Mouse (Mus musculus) neural tube, embryonic 14.5 days (tissue): ENCODE measurements around the gene Itga1. TPM values are rescaled to one million over a fixed set of nuclear protein-coding genes. Genes with fewer than 3 reads are reported as not detected.

Experiments used
- ATAC-seq: fragments of 200-750 bp; cut with Nextera tagmentation; 2 replicates; pipeline ENCODE4 v1.8.0; 2017; ENCODE audit warnings: low read depth, mild to moderate bottlenecking, moderate TSS enrichment, moderate library complexity
- H3K27ac ChIP-seq: fragments of 300-500 bp; sonication (generic); 2 replicates; pipeline ENCODE4 v1.5.1; 2014; ENCODE audit warnings: low read depth, mild to moderate bottlenecking, control low read depth, low read length, moderate library complexity, mixed read lengths
- H3K27me3 ChIP-seq: fragments of 300-500 bp; sonication (generic); 2 replicates; pipeline ENCODE4 v1.6.1; 2014; ENCODE audit warnings: low read length; ENCODE audit not compliant: control insufficient read depth, insufficient read depth
- H3K36me3 ChIP-seq: fragments of 300-500 bp; sonication (generic); 2 replicates; pipeline ENCODE4 v1.6.1; 2014; ENCODE audit warnings: low read length, mixed read lengths; ENCODE audit not compliant: control insufficient read depth, insufficient read depth
- H3K4me1 ChIP-seq: fragments of 300-500 bp; sonication (generic); 2 replicates; pipeline ENCODE4 v1.6.1; 2014; ENCODE audit warnings: low read length; ENCODE audit not compliant: control insufficient read depth, insufficient read depth
- H3K4me2 ChIP-seq: fragments of 300-500 bp; sonication (generic); 2 replicates; pipeline ENCODE4 v1.6.1; 2014; ENCODE audit warnings: mild to moderate bottlenecking, low read depth, low read length, control low read depth
- H3K4me3 ChIP-seq: fragments of 300-500 bp; sonication (generic); 2 replicates; pipeline ENCODE4 v1.5.1; 2014; ENCODE audit warnings: low read depth, low read length, control low read depth, mixed read lengths
- H3K9ac ChIP-seq: fragments of 300-500 bp; sonication (generic); replicated peaks from 2 replicates; pipeline ENCODE4 v1.6.1; 2014; ENCODE audit warnings: low read depth, mild to moderate bottlenecking, control low read depth, low read length, mixed read lengths
- H3K9me3 ChIP-seq: fragments of 300-500 bp; sonication (generic); 2 replicates; pipeline ENCODE4 v1.6.1; 2016; ENCODE audit warnings: low read length; ENCODE audit not compliant: control insufficient read depth
- WGBS: fragments of 180-500 bp; shearing (Covaris S2); extraction: QIAGEN DNeasy Blood & Tissue Kit; methylation state at CpG from one replicate; pipeline ENCODE4 v1.1.7; 2014; 5-methylcytosine and 5-hydroxymethylcytosine counted together
- polyA plus RNA-seq: library from polyadenylated mRNA; unstranded; fragments of >200 nt; fragmentation: Nextera tagmentation; extraction: Ambion mirVana; gene quantifications from 2 replicates; pipeline ENCODE4 v1.2.1, GENCODE M21; 2014

Itga1 gene
- polyA plus RNA-seq, 1 experiment from 2014 or later: 4.6 TPM

GRCm38 (mm10) chr13:115091511-115091910, 10.3 kb downstream of the Itga1 start:
- no peak overlapping the region for H3K27ac ChIP-seq
- no peak overlapping the region for H3K4me3 ChIP-seq
- H3K9ac ChIP-seq: no peak overlapping the region
- no peaks in the 10 kb centered on the region for H3K36me3 ChIP-seq
- H3K4me1 ChIP-seq: peaks cover 8% of the 10 kb centered on the region; the same call in 1 of the 2 replicates
- WGBS: 78% methylated on average over 3 of the region's 3 CpGs
- no peak overlapping the region for H3K4me2 ChIP-seq
- no peaks in the 10 kb centered on the region for H3K27me3 ChIP-seq
- ATAC-seq: no peak
- no peaks in the 10 kb centered on the region for H3K9me3 ChIP-seq

GRCm38 (mm10) chr13:115090977-115091445, 10.8 kb downstream of the Itga1 start:
- 57% methylated on average over 9 of the region's 9 CpGs for WGBS
- Histone ChIP-seq H3K4me1 (peaks cover 8% of the 10 kb centered on the region; the same call in 1 of the 2 replicates), H3K9me3 (no peaks in the 10 kb centered on the region), H3K27ac (no peak overlapping the region), H3K27me3 (no peaks in the 10 kb centered on the region), H3K4me2 (peak overlapping the region; percentile 97), H3K9ac (no peak overlapping the region), H3K4me3 (peak overlapping the region; percentile 64), H3K36me3 (no peaks in the 10 kb centered on the region)
- ATAC-seq: no peak

- Histone ChIP-seq H3K27me3 (no peaks in the 10 kb centered on the region), H3K36me3 (no peaks in the 10 kb centered on the region), H3K9me3 (no peaks in the 10 kb centered on the region), H3K9ac (peak within 1 kb of the TSS; percentile 81), H3K4me2 (peak within 1 kb of the TSS; percentile 97), H3K27ac (peak within 1 kb of the TSS; percentile 53; the same call in 1 of the 2 replicates), H3K4me1 (peaks cover 8% of the 10 kb centered on the region; the same call in 1 of the 2 replicates), H3K4me3 (peak within 1 kb of the TSS; percentile 64)
- ATAC-seq: peak; percentile 97
- 1% methylated on average over 60 of the region's 60 CpGs for WGBS
Measured at GRCm38 (mm10) chr13:115090069-115090976, 11.4 kb downstream of the Itga1 start, which contains the start of gene Pelo. Gene Pelo, minus strand, starts transcription at chr13:115090186.

GRCm38 (mm10) chr13:115089395-115090025, 12.3 kb downstream of the Itga1 start:
- H3K27ac ChIP-seq: no peak overlapping the region
- 7% methylated on average over 33 of the region's 35 CpGs for WGBS
- H3K4me2 ChIP-seq: peak overlapping the region; percentile 97
- H3K36me3 ChIP-seq: no peaks in the 10 kb centered on the region
- H3K4me1 ChIP-seq: peaks cover 8% of the 10 kb centered on the region; the same call in 1 of the 2 replicates
- peak; percentile 77 for ATAC-seq
- H3K9me3 ChIP-seq: no peaks in the 10 kb centered on the region
- H3K9ac ChIP-seq: peak overlapping the region; percentile 81
- no peaks in the 10 kb centered on the region for H3K27me3 ChIP-seq
- peak overlapping the region; percentile 64 for H3K4me3 ChIP-seq

GRCm38 (mm10) chr13:115089020-115089394, 12.8 kb downstream of the Itga1 start:
- no peaks in the 10 kb centered on the region for H3K27me3 ChIP-seq

GRCm38 (mm10) chr13:115085974-115086373, 15.8 kb downstream of the Itga1 start:
- H3K4me2 ChIP-seq: no peak overlapping the region
- H3K4me3 ChIP-seq: no peak overlapping the region
- no peak overlapping the region for H3K27ac ChIP-seq
- no peak for ATAC-seq
- H3K9ac ChIP-seq: no peak overlapping the region
- H3K27me3 ChIP-seq: no peaks in the 10 kb centered on the region
- no peaks in the 10 kb centered on the region for H3K9me3 ChIP-seq
- peaks cover 8% of the 10 kb centered on the region; the same call in 1 of the 2 replicates for H3K4me1 ChIP-seq
- H3K36me3 ChIP-seq: no peaks in the 10 kb centered on the region
- WGBS: 92% methylated on average over 6 of the region's 6 CpGs

More at GRCm38 (mm10) chr13:115089020-115089394, 12.8 kb downstream of the Itga1 start:
- 58% methylated on average over 11 of the region's 11 CpGs for WGBS
- Histone ChIP-seq H3K9me3 (no peaks in the 10 kb centered on the region), H3K9ac (peak overlapping the region; percentile 81), H3K4me2 (peak overlapping the region; percentile 97), H3K4me3 (peak overlapping the region; percentile 64), H3K27ac (no peak overlapping the region), H3K4me1 (peaks cover 8% of the 10 kb centered on the region; the same call in 1 of the 2 replicates), H3K36me3 (no peaks in the 10 kb centered on the region)
- ATAC-seq: no peak

- Histone ChIP-seq H3K4me2 (no peak overlapping the region), H3K27me3 (no peaks in the 10 kb centered on the region), H3K36me3 (no peaks in the 10 kb centered on the region), H3K4me1 (no peaks in the 10 kb centered on the region), H3K27ac (no peak overlapping the region), H3K9me3 (no peaks in the 10 kb centered on the region), H3K9ac (no peak overlapping the region), H3K4me3 (no peak overlapping the region)
- WGBS: 82% methylated on average over 7 of the region's 7 CpGs
- no peak for ATAC-seq
Measured at GRCm38 (mm10) chr13:115082339-115082738, 19.4 kb downstream of the Itga1 start.

GRCm38 (mm10) chr13:115079996-115080585, 21.7 kb downstream of the Itga1 start:
- no peak overlapping the region for H3K9ac ChIP-seq
- no peaks in the 10 kb centered on the region for H3K36me3 ChIP-seq
- H3K27ac ChIP-seq: no peak overlapping the region
- no peak for ATAC-seq
- H3K27me3 ChIP-seq: no peaks in the 10 kb centered on the region
- no peaks in the 10 kb centered on the region for H3K9me3 ChIP-seq
- WGBS: 91% methylated on average over 3 of the region's 3 CpGs
- no peak overlapping the region for H3K4me2 ChIP-seq
- H3K4me1 ChIP-seq: no peaks in the 10 kb centered on the region
- no peak overlapping the region for H3K4me3 ChIP-seq
